Mouse (Mus musculus) ES-E14 (cell line): ENCODE results near the gene Slc15a1. TPM values are rescaled to one million over a fixed set of nuclear protein-coding genes. Genes with fewer than 3 reads are reported as not detected.

Source experiments
- DNase-seq: peaks from one replicate; pipeline ENCODE4 v3.0.0-alpha.2; 2013; ENCODE audit warnings: low read depth, low spot score
- H3K27ac ChIP-seq: 2 replicates; pipeline ENCODE4 v1.5.1; 2012; ENCODE audit warnings: low read depth, mild to moderate bottlenecking, low read length, moderate library complexity, mixed read lengths; ENCODE audit not compliant: poor library complexity, insufficient read depth, severe bottlenecking
- H3K36me3 ChIP-seq: 2 replicates; pipeline ENCODE4 v1.6.1; 2012; ENCODE audit warnings: mild to moderate bottlenecking, low read length, moderate library complexity, mixed read lengths; ENCODE audit not compliant: control insufficient read depth, poor library complexity, insufficient read depth, severe bottlenecking
- H3K4me1 ChIP-seq, 2 experiments: fragments of 150-350 bp in 1 of 2; sonication (generic) in 1 of 2; 2 replicates each; pipeline ENCODE4 v1.6.1; 2012; ENCODE audit warnings: low read length in 2 of 2, mild to moderate bottlenecking in 1 of 2, mixed read lengths in 1 of 2; ENCODE audit not compliant: control insufficient read depth in 2 of 2, insufficient read depth in 2 of 2, poor library complexity in 1 of 2
- H3K4me3 ChIP-seq, 2 experiments: fragments of 150-350 bp in 1 of 2; sonication (generic) in 1 of 2; 2 replicates each; pipeline ENCODE4 v1.5.1; 2012; ENCODE audit warnings: low read length in 2 of 2, low read depth in 1 of 2, mild to moderate bottlenecking in 1 of 2, mixed read lengths in 1 of 2; ENCODE audit not compliant: insufficient read depth in 1 of 2, poor library complexity in 1 of 2, severe bottlenecking in 1 of 2
- H3K9ac ChIP-seq: 2 replicates; pipeline ENCODE4 v1.6.1; 2012; ENCODE audit warnings: low read depth, mild to moderate bottlenecking, low read length, mixed read lengths; ENCODE audit not compliant: poor library complexity, insufficient read depth, severe bottlenecking
- H3K9me3 ChIP-seq: fragments of 150-350 bp; sonication (generic); 2 replicates; pipeline ENCODE4 v1.6.1; 2012; ENCODE audit warnings: low read depth, mild to moderate bottlenecking, low read length; ENCODE audit not compliant: control insufficient read depth, insufficient read depth
- CHD2 ChIP-seq: IDR thresholded peaks from 2 replicates; pipeline ENCODE4 v1.6.1; 2014; ENCODE audit warnings: mild to moderate bottlenecking, low read depth, low read length, inconsistent platforms
- HCFC1 ChIP-seq: IDR thresholded peaks from 2 replicates; pipeline ENCODE4 v1.6.1; 2012; ENCODE audit warnings: low read length, inconsistent platforms, borderline replicate concordance; ENCODE audit not compliant: insufficient read depth
- MAFK ChIP-seq: IDR thresholded peaks from 2 replicates; pipeline ENCODE4 v1.6.1; 2014; ENCODE audit warnings: mild to moderate bottlenecking, low read depth, low read length, inconsistent platforms; ENCODE audit not compliant: insufficient read depth
- ZC3H11A ChIP-seq: IDR thresholded peaks from 2 replicates; pipeline ENCODE4 v1.6.1; 2012; ENCODE audit warnings: low read depth, mild to moderate bottlenecking, inconsistent platforms, low read length, borderline replicate concordance
- ZNF384 ChIP-seq: IDR thresholded peaks from 2 replicates; pipeline ENCODE4 v1.6.1; 2012; ENCODE audit warnings: low read depth, low read length, inconsistent platforms
- in situ Hi-C, 2 experiments: fragments of 600-800 bp; cut with MboI; formaldehyde crosslinking; loops; one replicate each; pipeline ENCODE4 v1.15.1; 2025; ENCODE audit warnings: low sequenced_read_pairs in 2 of 2, inconsistent platforms in 1 of 2; ENCODE audit not compliant: unreplicated experiment in 2 of 2
- total RNA-seq: library from RNA; depleted of rRNA; stranded (reverse); fragments of 300-350 nt; gene quantifications from 2 replicates; pipeline ENCODE4 v1.2.3, GENCODE M21; 2012; rRNA removed

Gene Slc15a1
- 4.6 and 13.2 TPM in 2 replicates for total RNA-seq

- in situ Hi-C loops, result no loop called here
- H3K36me3 ChIP-seq, result no peaks in the 10 kb centered on the region
- peak within 1 kb of the TSS; percentile 63 for H3K9ac ChIP-seq
- peaks cover 2% of the 10 kb centered on the region; the same call in 1 of the 2 replicates for H3K9me3 ChIP-seq
- peak within 1 kb of the TSS; percentile 43 to 66 for H3K4me3 ChIP-seq
- peaks cover 7 to 17% of the 10 kb centered on the region in 2 experiments; a peak in 3 of 4 replicates for H3K4me1 ChIP-seq
- TF ChIP-seq ZC3H11A (no peak), MAFK (no peak), HCFC1 (no peak), ZNF384 (no peak)
- H3K27ac ChIP-seq, result peak within 1 kb of the TSS; percentile 90
- DNase-seq, result no peak
These were observed at the start of gene Slc15a1 for GRCm38 (mm10) chr14:121504781-121505484. Gene Slc15a1, minus strand, starts transcription at chr14:121505252.

DNA sequence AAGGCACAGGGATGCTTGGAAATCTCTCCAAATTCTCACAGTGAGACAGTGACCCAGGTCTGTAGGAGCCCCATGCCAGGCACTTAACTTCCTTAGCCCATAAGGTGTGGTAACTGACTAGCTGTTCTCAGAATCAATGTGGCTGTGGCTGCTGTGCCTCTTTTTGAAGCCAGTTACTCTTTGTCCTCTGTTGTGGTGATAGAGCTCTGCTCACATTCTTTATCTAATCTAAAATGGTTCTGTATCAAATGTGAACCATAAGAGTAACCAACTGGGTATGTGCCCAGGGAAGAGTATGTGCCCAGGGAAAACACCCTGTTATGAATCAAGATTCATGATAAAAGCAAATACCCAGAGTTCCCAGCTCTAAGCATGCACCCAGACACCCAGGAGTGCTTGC, 48.7 kb upstream of the Slc15a1 start:
- H3K36me3 ChIP-seq, result no peaks in the 10 kb centered on the region
- no peaks in the 10 kb centered on the region for H3K9me3 ChIP-seq
- in situ Hi-C loops, result no loop called here
- no peak for DNase-seq
- H3K4me3 ChIP-seq, result no peak overlapping the region
- H3K27ac ChIP-seq, result no peak overlapping the region
- TF ChIP-seq HCFC1, result no peak
- no peak for TF ChIP-seq MAFK
- TF ChIP-seq CHD2, result no peak
- no peak for TF ChIP-seq ZNF384
- no peak for TF ChIP-seq ZC3H11A
- no peak overlapping the region for H3K9ac ChIP-seq
- no peaks in the 10 kb centered on the region for H3K4me1 ChIP-seq

DNA sequence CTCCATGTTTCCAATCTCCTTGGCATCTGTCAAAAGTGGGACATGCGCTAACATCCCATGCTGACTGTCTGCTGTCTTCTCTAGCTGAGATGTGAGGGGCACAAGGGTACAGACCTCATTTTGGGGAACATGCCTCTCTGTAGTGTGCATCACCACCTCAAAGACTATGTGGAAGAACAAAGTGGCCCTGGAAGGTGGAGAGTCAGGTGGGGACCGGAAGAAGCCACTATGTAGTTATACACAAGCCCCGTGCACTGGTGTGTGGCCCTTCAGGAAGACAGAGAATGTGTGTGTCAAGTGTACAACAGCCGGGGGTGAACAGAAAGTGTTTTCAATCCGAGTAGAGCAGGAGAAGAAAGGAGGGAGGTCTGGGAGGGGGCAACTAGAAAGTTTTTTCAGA, 47.5 kb upstream of the Slc15a1 start:
- Histone ChIP-seq H3K36me3 (no peaks in the 10 kb centered on the region), H3K4me3 (no peak overlapping the region), H3K9ac (no peak overlapping the region), H3K4me1 (no peaks in the 10 kb centered on the region), H3K27ac (no peak overlapping the region), H3K9me3 (no peaks in the 10 kb centered on the region)
- no peak for DNase-seq
- TF ChIP-seq CHD2, result no peak
- TF ChIP-seq HCFC1, result no peak
- TF ChIP-seq ZC3H11A, result no peak
- no peak for TF ChIP-seq ZNF384
- no peak for TF ChIP-seq MAFK
- in situ Hi-C loops, result no loop called here

DNA sequence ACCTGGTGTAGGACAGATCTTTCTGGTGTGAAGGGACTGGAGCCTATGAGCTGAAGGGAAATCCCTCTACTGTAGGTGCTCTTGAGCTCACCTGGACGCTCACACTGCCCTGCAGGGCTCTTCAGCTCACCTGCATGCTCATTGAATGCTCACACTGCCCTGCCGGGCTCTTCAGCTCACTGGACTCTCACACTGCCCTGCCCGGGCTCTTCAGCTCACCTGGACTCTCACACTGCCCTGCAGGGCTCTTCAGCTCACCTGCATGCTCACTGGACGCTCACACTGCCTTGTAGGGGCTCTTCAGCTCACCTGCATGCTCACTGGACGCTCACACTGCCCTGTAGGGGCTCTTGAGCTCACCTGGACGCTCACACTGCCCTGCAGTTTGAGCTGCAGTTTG, 44.8 kb upstream of the Slc15a1 start:
- no peak for DNase-seq
- no peak overlapping the region for H3K9ac ChIP-seq
- H3K36me3 ChIP-seq, result no peaks in the 10 kb centered on the region; the same call in 1 of the 2 replicates
- in situ Hi-C loops, result no loop called here
- no peak for TF ChIP-seq ZC3H11A
- no peak for TF ChIP-seq ZNF384
- no peak for TF ChIP-seq HCFC1
- H3K4me1 ChIP-seq, result peaks cover 0 to 6% of the 10 kb centered on the region in 2 experiments; a peak in 2 of 4 replicates
- no peak overlapping the region for H3K27ac ChIP-seq
- H3K4me3 ChIP-seq, result no peak overlapping the region
- no peaks in the 10 kb centered on the region for H3K9me3 ChIP-seq
